Mouse (Mus musculus) CH12.LX (cell line): ENCODE data around the gene Gm13278. TPM values are rescaled to one million over a fixed set of nuclear protein-coding genes. Genes with fewer than 3 reads are reported as not detected.

Experiments used
- DNase-seq: peaks from one replicate; pipeline ENCODE4 v3.0.0-alpha.2; 2013; ENCODE audit errors: extremely low read depth
- H3K27ac ChIP-seq: 2 replicates; pipeline ENCODE4 v1.5.1; 2012; ENCODE audit warnings: low read depth, mild to moderate bottlenecking, control low read depth, moderate library complexity; ENCODE audit not compliant: insufficient read depth
- H3K27me3 ChIP-seq: replicated peaks from 2 replicates; pipeline ENCODE3; 2012; ENCODE audit warnings: inconsistent platforms
- H3K36me3 ChIP-seq, 2 experiments: replicated peaks in 1 of 2; 2 replicates each; pipeline versions ENCODE3 to v1.6.1; 2012; ENCODE audit warnings: inconsistent platforms in 1 of 2, low read length in 1 of 2, mild to moderate bottlenecking in 1 of 2, mixed read lengths in 1 of 2, moderate library complexity in 1 of 2; ENCODE audit not compliant: control insufficient read depth in 1 of 2, insufficient read depth in 1 of 2
- H3K4me1 ChIP-seq, 2 experiments: 2 replicates each; pipeline ENCODE4 v1.6.1; 2012; ENCODE audit warnings: inconsistent platforms in 1 of 2, moderate library complexity in 1 of 2; ENCODE audit not compliant: insufficient read depth in 2 of 2, control insufficient read depth in 1 of 2
- H3K4me2 ChIP-seq: 2 replicates; pipeline ENCODE4 v1.6.1; 2012; ENCODE audit warnings: low read depth, mild to moderate bottlenecking, control low read depth; ENCODE audit not compliant: poor library complexity, insufficient read depth, severe bottlenecking
- H3K4me3 ChIP-seq, 3 experiments: fragments of 150-350 bp in 1 of 3; sonication (generic) in 1 of 3; replicated peaks in 1 of 3; 2 replicates each; pipeline versions ENCODE3 to v1.5.1; 2011 to 2012; ENCODE audit warnings: low read depth in 2 of 3, low read length in 2 of 3, mild to moderate bottlenecking in 2 of 3, moderate library complexity in 2 of 3, control low read depth in 1 of 3, improper control_type of control experiment in 1 of 3, inconsistent platforms in 1 of 3, mixed read lengths in 1 of 3; ENCODE audit not compliant: poor library complexity in 1 of 3
- H3K79me2 ChIP-seq: replicated peaks from 2 replicates; pipeline ENCODE4 v1.6.1; 2012; ENCODE audit warnings: mild to moderate bottlenecking, moderate library complexity; ENCODE audit not compliant: control insufficient read depth, poor library complexity, insufficient read depth, severe bottlenecking; ENCODE audit errors: extremely low read depth
- H3K9ac ChIP-seq: 2 replicates; pipeline ENCODE4 v1.6.1; 2012; ENCODE audit warnings: low read depth, mild to moderate bottlenecking, control low read depth, moderate library complexity; ENCODE audit not compliant: insufficient read depth
- H3K9me3 ChIP-seq: replicated peaks from 2 replicates; pipeline ENCODE3; 2012; ENCODE audit warnings: low read length, inconsistent platforms, mixed read lengths
- BHLHE40 ChIP-seq: IDR thresholded peaks from 2 replicates; pipeline ENCODE4 v1.6.1; 2011; ENCODE audit warnings: mild to moderate bottlenecking, low read depth, low read length, improper control_type of control experiment
- CTCF ChIP-seq, 2 experiments: IDR thresholded peaks in 1 of 2; conservative IDR thresholded peaks in 1 of 2; 2 replicates each; pipeline ENCODE4 v1.5.1; 2011 to 2012; ENCODE audit warnings: low read depth in 2 of 2, low read length in 2 of 2, improper control_type of control experiment in 1 of 2, inconsistent platforms in 1 of 2, mild to moderate bottlenecking in 1 of 2, moderate library complexity in 1 of 2
- ELF1 ChIP-seq: IDR thresholded peaks from 2 replicates; pipeline ENCODE4 v1.6.1; 2014; ENCODE audit warnings: low read depth, mild to moderate bottlenecking, inconsistent platforms, low read length, improper control_type of control experiment
- EP300 ChIP-seq: IDR thresholded peaks from 2 replicates; pipeline ENCODE4 v1.6.1; 2011; ENCODE audit warnings: low read length, improper control_type of control experiment
- ETS1 ChIP-seq: conservative IDR thresholded peaks from 2 replicates; pipeline ENCODE4 v1.6.1; 2012; ENCODE audit warnings: low read depth, mild to moderate bottlenecking, inconsistent platforms, low read length, improper control_type of control experiment, moderate library complexity
- JUN ChIP-seq: IDR thresholded peaks from 2 replicates; pipeline ENCODE4 v1.6.1; 2011; ENCODE audit warnings: low read depth, mild to moderate bottlenecking, low read length, improper control_type of control experiment, moderate library complexity; ENCODE audit not compliant: insufficient read depth
- KAT2A ChIP-seq: IDR thresholded peaks from 2 replicates; pipeline ENCODE4 v1.6.1; 2012; ENCODE audit warnings: low read length, improper control_type of control experiment, inconsistent platforms; ENCODE audit not compliant: insufficient replicate concordance
- MAFK ChIP-seq: IDR thresholded peaks from 2 replicates; pipeline ENCODE4 v1.6.1; 2011; ENCODE audit warnings: low read length, improper control_type of control experiment; ENCODE audit not compliant: insufficient replicate concordance
- MAZ ChIP-seq: IDR thresholded peaks from 2 replicates; pipeline ENCODE4 v1.6.1; 2012; ENCODE audit warnings: low read depth, mild to moderate bottlenecking, inconsistent platforms, low read length, improper control_type of control experiment, moderate library complexity
- MXI1 ChIP-seq: IDR thresholded peaks from 2 replicates; pipeline ENCODE4 v1.6.1; 2011; ENCODE audit warnings: mild to moderate bottlenecking, low read depth, low read length, improper control_type of control experiment
- MYC ChIP-seq: IDR thresholded peaks from 2 replicates; pipeline ENCODE4 v1.6.1; 2011; ENCODE audit warnings: low read depth, mild to moderate bottlenecking, improper control_type of control experiment, low read length
- NELFE ChIP-seq: IDR thresholded peaks from 2 replicates; pipeline ENCODE4 v1.6.1; 2011; ENCODE audit warnings: low read depth, low read length, improper control_type of control experiment
- NRF1 ChIP-seq: IDR thresholded peaks from 2 replicates; pipeline ENCODE4 v1.6.1; 2014; ENCODE audit warnings: low read depth, mild to moderate bottlenecking, inconsistent platforms, low read length, improper control_type of control experiment, moderate library complexity
- POLR2A ChIP-seq: IDR thresholded peaks from 2 replicates; pipeline ENCODE4 v1.6.1; 2011; ENCODE audit warnings: low read depth, mild to moderate bottlenecking, improper control_type of control experiment, low read length
- POLR2AphosphoS2 ChIP-seq: IDR thresholded peaks from 2 replicates; pipeline ENCODE4 v1.6.1; 2011; ENCODE audit warnings: low read depth, low read length, improper control_type of control experiment
- RAD21 ChIP-seq: IDR thresholded peaks from 2 replicates; pipeline ENCODE4 v1.6.1; 2011; ENCODE audit warnings: low read depth, mild to moderate bottlenecking, low read length, improper control_type of control experiment, moderate library complexity
- RCOR1 ChIP-seq: conservative IDR thresholded peaks from 2 replicates; pipeline ENCODE4 v1.6.1; 2012; ENCODE audit warnings: low read depth, mild to moderate bottlenecking, inconsistent platforms, low read length, improper control_type of control experiment
- SMC3 ChIP-seq: IDR thresholded peaks from 2 replicates; pipeline ENCODE4 v1.6.1; 2011; ENCODE audit warnings: low read depth, low read length, improper control_type of control experiment
- TBP ChIP-seq: conservative IDR thresholded peaks from 2 replicates; pipeline ENCODE4 v1.6.1; 2011; ENCODE audit warnings: low read depth, low read length, improper control_type of control experiment
- UBTF ChIP-seq: IDR thresholded peaks from 2 replicates; pipeline ENCODE4 v1.6.1; 2012; ENCODE audit warnings: low read depth, mild to moderate bottlenecking, inconsistent platforms, low read length, improper control_type of control experiment, moderate library complexity
- dilution Hi-C: fragments of 300-500 bp; cut with MboI; formaldehyde crosslinking; loops from 2 replicates; pipeline ENCODE4 v1.14.3; 2020; ENCODE audit warnings: low sequenced_read_pairs; ENCODE audit not compliant: extremely low pct_unique_long_range_greater_than_20kb, extremely low pct_ligation_motif_present
- in situ Hi-C: fragments of 300-500 bp; cut with MboI; formaldehyde crosslinking; loops from 3 replicates; pipeline ENCODE4 v1.14.3; 2019; ENCODE audit warnings: low sequenced_read_pairs, low pct_ligation_motif_present, low pct_unique_long_range_greater_than_20kb, mixed read lengths
- polyA plus RNA-seq: library from polyadenylated mRNA; unstranded; fragments of >175 nt; gene quantifications from 2 replicates; pipeline ENCODE4 v1.2.1, GENCODE M21; 2012; ENCODE audit warnings: low read depth; ENCODE audit not compliant: insufficient read length
- total RNA-seq, 2 experiments: library from RNA; depleted of rRNA; stranded (reverse); fragments of 300-350 nt in 1 of 2; fragments of >200 nt in 1 of 2; gene quantifications; 2 replicates each; pipeline ENCODE4 v1.2.3; 2012 to 2014

The Gm13278 gene
- total and polyA plus RNA-seq, 3 experiments, result not detected

GRCm38 (mm10) chr4:88744207-88744606, 47.1 kb upstream of the Gm13278 start:
- Histone ChIP-seq H3K4me1 (peaks cover 7% of the 10 kb centered on the region in 2 experiments), H3K4me3 (no peak overlapping the region), H3K4me2 (no peak overlapping the region), H3K27me3 (peaks cover 67% of the 10 kb centered on the region), H3K79me2 (no peaks in the 10 kb centered on the region), H3K36me3 (no peaks in the 10 kb centered on the region), H3K27ac (no peak overlapping the region)
- in situ Hi-C loops, result no loop called here
- dilution Hi-C loops, result no loop called here
- TF ChIP-seq ELF1, result no peak
- TF ChIP-seq RAD21, result peak; percentile 72
- no peak for TF ChIP-seq UBTF
- TF ChIP-seq RCOR1, result no peak
- TF ChIP-seq MAFK, result no peak
- peak in 1 of 2 experiments; percentile 74; a peak in 2 of 4 replicates for TF ChIP-seq CTCF (conservative IDR thresholded peaks at IDR 0.05 in 1 of 2, IDR thresholded peaks at IDR 0.05 in 1 of 2; ENCODE audit: low read depth in 2 of 2, low read length in 2 of 2)
- TF ChIP-seq MXI1, result no peak
- TF ChIP-seq TBP, result no peak
- no peak for TF ChIP-seq ETS1
- peak; percentile 53 for TF ChIP-seq SMC3
- no peak for TF ChIP-seq POLR2AphosphoS2
- TF ChIP-seq, all 38 proteins: peak for 3
- no peak for DNase-seq
- H3K9ac ChIP-seq, result no peak overlapping the region
- H3K9me3 ChIP-seq, result no peaks in the 10 kb centered on the region

- peaks cover 3% of the 10 kb centered on the region for H3K9me3 ChIP-seq
- dilution Hi-C loops, result no loop called here
- peaks cover 42% of the 10 kb centered on the region for H3K27me3 ChIP-seq
- TF ChIP-seq EP300 (no peak), POLR2A (no peak), JUN (no peak), NELFE (no peak), BHLHE40 (no peak), MAZ (no peak), KAT2A (no peak), MYC (no peak), NRF1 (no peak), MXI1 (no peak)
- TF ChIP-seq, all 38 proteins: peak for 0
- Histone ChIP-seq H3K27ac (no peak overlapping the region), H3K36me3 (no peaks in the 10 kb centered on the region), H3K4me1 (0 out of 4 replicates have a peak, but pooled peaks cover 0 to 3% of the 10 kb centered on the region in 2 experiments), H3K9ac (no peak overlapping the region), H3K4me2 (no peak overlapping the region), H3K4me3 (no peak overlapping the region), H3K79me2 (no peaks in the 10 kb centered on the region)
- no peak for DNase-seq
- in situ Hi-C loops, result no loop called here
Measured at GRCm38 (mm10) chr4:88749926-88750325, 41.4 kb upstream of the Gm13278 start.
